Mouse (Mus musculus): Measurements from ENCODE around the gene Wdr17. TPM values are rescaled to one million over a fixed set of nuclear protein-coding genes. Genes with fewer than 3 reads are reported as not detected.

Gene Wdr17
- polyA plus RNA-seq, 1 experiment from 2014 or later: 2.4 TPM

DNA sequence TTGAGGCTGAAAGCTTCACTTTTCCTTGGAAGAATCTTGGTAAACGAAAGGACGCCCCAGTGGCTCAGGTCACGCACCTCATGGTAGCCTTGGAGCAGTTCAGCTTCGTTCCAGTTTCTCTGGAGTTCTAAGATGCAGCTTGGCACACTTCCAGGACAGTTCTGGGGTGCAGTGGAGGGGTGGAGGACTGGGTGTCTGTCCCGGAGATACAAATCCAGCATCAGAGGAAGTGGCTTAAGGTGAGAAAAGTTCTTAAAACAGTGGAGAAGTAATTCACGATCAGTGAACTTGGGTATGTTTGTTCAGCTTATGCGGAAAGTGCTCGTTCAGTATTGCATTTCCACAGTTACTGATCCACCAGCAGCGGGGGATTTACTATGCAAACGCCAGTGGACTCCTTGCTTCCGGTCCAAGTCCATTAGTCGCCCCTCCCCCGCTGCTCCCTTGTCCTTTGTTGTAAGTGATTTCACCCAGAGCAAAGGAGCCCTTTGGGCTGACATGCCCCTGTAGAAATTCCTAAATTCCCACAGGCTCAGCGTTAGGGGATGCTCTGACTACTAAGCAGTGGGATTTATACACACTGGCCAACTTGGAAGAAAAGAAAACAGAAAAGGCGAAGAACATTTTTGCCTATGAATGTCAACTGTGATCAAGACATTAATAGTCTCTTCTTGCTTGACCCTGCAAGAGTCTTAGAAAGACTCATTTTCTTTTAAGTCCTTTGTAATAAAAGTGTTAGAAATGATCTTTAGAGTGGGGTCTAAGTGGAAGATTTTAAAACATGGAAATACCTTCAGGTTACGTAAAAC, 106.6 kb downstream of the Wdr17 start:
- Histone ChIP-seq H3K9me3 (replicated peaks) (no peaks in the 10 kb centered on the region), H3K27ac (replicated peaks) (no peak overlapping the region), H3K4me3 (replicated peaks) (peak overlapping the region; percentile 39), H3K27me3 (peaks cover 4% of the 10 kb centered on the region; the same call in 1 of the 2 replicates), H3K9ac (no peak overlapping the region), H3K36me3 (no peaks in the 10 kb centered on the region), H3K4me2 (replicated peaks) (peak overlapping the region; percentile 65), H3K4me1 (peaks cover 13% of the 10 kb centered on the region)
- 0 out of 2 replicates have a peak, but pooled peaks have one; percentile 43 for ATAC-seq (ENCODE audit: insufficient number of reproducible peaks, low FRiP score, low TSS enrichment, low read depth)
- WGBS: 10% methylated on average over 16 of the region's 16 CpGs

GRCm38 (mm10) chr8:54779317-54780133, 107.5 kb downstream of the Wdr17 start:
- WGBS: under 1% methylated on average over 23 of the region's 23 CpGs
- peaks cover 13% of the 10 kb centered on the region for H3K4me1 ChIP-seq
- peak; percentile 47; the same call in 1 of the 2 replicates for ATAC-seq (ENCODE audit: insufficient number of reproducible peaks, low FRiP score, low TSS enrichment, low read depth)
- H3K27me3 ChIP-seq: peaks cover 4% of the 10 kb centered on the region; the same call in 1 of the 2 replicates
- H3K4me3 ChIP-seq (replicated peaks): peak overlapping the region; percentile 39
- H3K9ac ChIP-seq: no peak overlapping the region
- no peaks in the 10 kb centered on the region for H3K9me3 ChIP-seq (replicated peaks)
- peak overlapping the region; percentile 65 for H3K4me2 ChIP-seq (replicated peaks)
- no peaks in the 10 kb centered on the region for H3K36me3 ChIP-seq
- no peak overlapping the region; the same call in 1 of the 2 replicates for H3K27ac ChIP-seq (replicated peaks)

DNA sequence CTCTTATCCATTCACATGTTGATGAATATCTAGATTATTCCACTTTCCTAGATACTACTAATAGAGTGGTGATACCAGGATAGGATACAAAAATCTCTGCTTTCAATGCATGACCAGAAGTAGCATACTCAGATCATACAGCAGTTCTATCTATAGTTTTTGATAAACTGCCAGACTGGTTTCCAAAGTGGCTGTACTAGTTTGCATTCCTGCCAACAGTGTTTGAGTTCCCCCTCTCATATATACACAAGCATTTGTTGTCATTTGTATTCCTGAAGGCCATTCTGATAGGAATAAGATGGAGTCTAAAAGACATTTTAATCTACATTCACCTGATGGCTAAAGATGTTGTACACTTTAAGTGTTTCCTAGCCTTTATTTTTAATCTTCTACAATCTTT, 110.0 kb downstream of the Wdr17 start:
- Histone ChIP-seq H3K4me3 (replicated peaks) (no peak overlapping the region), H3K27me3 (peaks cover 4% of the 10 kb centered on the region; the same call in 1 of the 2 replicates), H3K9me3 (replicated peaks) (no peaks in the 10 kb centered on the region), H3K27ac (replicated peaks) (no peak overlapping the region), H3K9ac (no peak overlapping the region), H3K4me2 (replicated peaks) (no peak overlapping the region), H3K4me1 (peaks cover 13% of the 10 kb centered on the region), H3K36me3 (no peaks in the 10 kb centered on the region)
- ATAC-seq (ENCODE audit: insufficient number of reproducible peaks, low FRiP score, low TSS enrichment, low read depth): no peak

GRCm38 (mm10) chr8:54776241-54776640, 110.7 kb downstream of the Wdr17 start:
- no peak for ATAC-seq (ENCODE audit: insufficient number of reproducible peaks, low FRiP score, low TSS enrichment, low read depth)
- Histone ChIP-seq H3K27me3 (peaks cover 4% of the 10 kb centered on the region; the same call in 1 of the 2 replicates), H3K4me1 (peaks cover 13% of the 10 kb centered on the region), H3K9ac (no peak overlapping the region), H3K4me2 (replicated peaks) (no peak overlapping the region), H3K4me3 (replicated peaks) (no peak overlapping the region), H3K36me3 (no peaks in the 10 kb centered on the region), H3K9me3 (replicated peaks) (no peaks in the 10 kb centered on the region), H3K27ac (replicated peaks) (no peak overlapping the region)

GRCm38 (mm10) chr8:54757646-54758045, 129.3 kb downstream of the Wdr17 start:
- Histone ChIP-seq H3K36me3 (no peaks in the 10 kb centered on the region), H3K27me3 (no peaks in the 10 kb centered on the region), H3K9ac (no peak overlapping the region), H3K4me2 (replicated peaks) (no peak overlapping the region), H3K9me3 (replicated peaks) (no peaks in the 10 kb centered on the region), H3K27ac (replicated peaks) (no peak overlapping the region), H3K4me1 (no peaks in the 10 kb centered on the region), H3K4me3 (replicated peaks) (no peak overlapping the region)
- WGBS: 40% methylated on average over 1 of the region's 1 CpGs
- ATAC-seq (ENCODE audit: insufficient number of reproducible peaks, low FRiP score, low TSS enrichment, low read depth): no peak

GRCm38 (mm10) chr8:54736660-54737312, 150.2 kb downstream of the Wdr17 start:
- no peaks in the 10 kb centered on the region for H3K27me3 ChIP-seq

DNA sequence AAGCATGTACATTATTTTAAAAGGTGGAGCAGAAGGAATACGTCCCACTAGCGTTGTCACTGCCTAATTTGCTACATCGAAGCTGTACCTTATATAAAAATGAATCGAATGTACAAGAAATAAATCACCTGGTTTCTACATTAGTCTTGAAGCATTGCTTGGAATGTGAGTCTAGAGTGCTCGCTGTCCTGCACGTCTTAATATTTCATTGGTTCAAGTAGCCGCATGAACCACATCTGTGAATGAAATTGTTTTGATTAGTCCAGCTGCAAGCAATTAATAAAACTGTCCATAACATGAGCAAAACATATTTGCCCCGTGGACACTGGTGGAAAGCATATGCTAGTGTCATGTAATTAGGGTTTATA, 162.3 kb downstream of the Wdr17 start:
- Histone ChIP-seq H3K36me3 (no peaks in the 10 kb centered on the region), H3K4me3 (replicated peaks) (peak overlapping the region; percentile 39), H3K9ac (no peak overlapping the region), H3K27ac (replicated peaks) (no peak overlapping the region), H3K9me3 (replicated peaks) (no peaks in the 10 kb centered on the region), H3K4me2 (replicated peaks) (peak overlapping the region; percentile 76), H3K27me3 (no peaks in the 10 kb centered on the region), H3K4me1 (peaks cover 8% of the 10 kb centered on the region; the same call in 1 of the 2 replicates)
- WGBS: 16% methylated on average over 8 of the region's 8 CpGs
- 0 out of 2 replicates have a peak, but pooled peaks have one; percentile 6 for ATAC-seq (ENCODE audit: insufficient number of reproducible peaks, low FRiP score, low TSS enrichment, low read depth)

More at GRCm38 (mm10) chr8:54736660-54737312, 150.2 kb downstream of the Wdr17 start:
- H3K4me2 ChIP-seq (replicated peaks): no peak overlapping the region
- H3K9me3 ChIP-seq (replicated peaks): no peaks in the 10 kb centered on the region
- H3K4me1 ChIP-seq: no peaks in the 10 kb centered on the region
- no peaks in the 10 kb centered on the region for H3K36me3 ChIP-seq
- H3K9ac ChIP-seq: no peak overlapping the region
- no peak for ATAC-seq (ENCODE audit: insufficient number of reproducible peaks, low FRiP score, low TSS enrichment, low read depth)
- H3K4me3 ChIP-seq (replicated peaks): no peak overlapping the region
- no peak overlapping the region for H3K27ac ChIP-seq (replicated peaks)
- WGBS: 55% methylated on average over 5 of the region's 5 CpGs

DNA sequence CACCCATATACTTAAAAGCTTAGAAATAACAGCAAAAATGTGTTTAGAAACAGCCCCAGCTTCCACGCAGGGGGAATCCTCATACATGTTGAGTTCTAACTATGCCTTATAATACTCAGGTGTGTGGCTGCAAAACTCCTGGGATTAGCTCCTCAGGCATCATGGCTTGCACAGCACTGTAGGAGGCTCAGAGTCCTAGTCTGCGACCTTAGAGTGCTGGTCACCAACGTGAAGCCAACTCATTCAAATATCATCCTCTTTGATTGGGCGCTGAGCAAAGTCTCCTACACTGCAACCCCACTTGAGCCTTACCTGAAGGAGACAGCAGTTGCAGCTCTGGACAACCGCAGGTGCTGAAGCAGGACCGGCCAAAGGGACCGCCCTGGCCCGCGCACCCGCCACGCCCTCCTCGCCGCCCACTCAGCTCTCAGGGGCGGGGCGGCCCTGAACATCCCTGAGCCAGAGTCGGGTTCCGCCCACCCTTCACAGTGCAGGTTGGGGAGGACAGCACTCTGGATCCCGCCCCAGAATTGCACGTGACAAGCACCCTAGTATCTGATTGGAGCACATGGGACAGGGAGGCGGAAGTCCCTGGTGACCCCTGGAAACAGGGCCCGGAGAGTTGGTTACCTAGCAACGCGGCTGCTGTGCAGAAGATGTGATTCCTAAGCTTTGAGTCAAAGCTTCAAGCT, 162.9 kb downstream of the Wdr17 start:
- Histone ChIP-seq H3K36me3 (no peaks in the 10 kb centered on the region), H3K4me3 (replicated peaks) (peak overlapping the region; percentile 39), H3K27me3 (no peaks in the 10 kb centered on the region), H3K4me1 (peaks cover 8% of the 10 kb centered on the region; the same call in 1 of the 2 replicates), H3K9ac (no peak overlapping the region), H3K4me2 (replicated peaks) (peak overlapping the region; percentile 76), H3K9me3 (replicated peaks) (no peaks in the 10 kb centered on the region), H3K27ac (replicated peaks) (no peak overlapping the region)
- WGBS: 1% methylated on average over 23 of the region's 23 CpGs
- peak; percentile 100 for ATAC-seq (ENCODE audit: insufficient number of reproducible peaks, low FRiP score, low TSS enrichment, low read depth)

- H3K36me3 ChIP-seq: no peaks in the 10 kb centered on the region
- no peak overlapping the region for H3K9ac ChIP-seq
- H3K4me1 ChIP-seq: no peaks in the 10 kb centered on the region
- no peak overlapping the region for H3K4me3 ChIP-seq (replicated peaks)
- H3K27me3 ChIP-seq: no peaks in the 10 kb centered on the region
- 67% methylated on average over 4 of the region's 4 CpGs for WGBS
- H3K27ac ChIP-seq (replicated peaks): no peak overlapping the region
- no peak for ATAC-seq (ENCODE audit: insufficient number of reproducible peaks, low FRiP score, low TSS enrichment, low read depth)
- no peaks in the 10 kb centered on the region for H3K9me3 ChIP-seq (replicated peaks)
- H3K4me2 ChIP-seq (replicated peaks): no peak overlapping the region
These were observed 168.5 kb downstream of the Wdr17 start for GRCm38 (mm10) chr8:54718515-54718914.

DNA sequence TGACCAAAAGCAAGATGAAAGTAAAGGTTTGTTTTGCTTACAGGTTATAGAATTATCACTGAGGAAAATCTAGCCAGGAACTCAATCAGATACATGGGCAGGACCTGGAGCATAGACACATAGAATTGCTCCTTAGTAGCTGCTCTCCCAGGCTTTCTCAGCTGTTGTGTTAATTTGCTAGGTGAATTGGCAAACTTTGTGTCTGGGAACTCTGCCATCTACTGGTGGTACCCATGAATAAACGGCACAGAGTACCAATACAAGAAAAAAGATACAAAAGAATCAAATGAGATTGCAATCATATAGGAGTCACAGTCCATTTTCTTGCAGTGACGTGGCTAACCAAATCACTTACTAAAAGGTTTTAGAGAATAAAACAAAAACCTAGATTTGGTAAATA, 181.2 kb downstream of the Wdr17 start:
- Histone ChIP-seq H3K4me2 (replicated peaks) (no peak overlapping the region), H3K9ac (no peak overlapping the region), H3K27me3 (no peaks in the 10 kb centered on the region), H3K4me1 (no peaks in the 10 kb centered on the region), H3K4me3 (replicated peaks) (no peak overlapping the region), H3K36me3 (no peaks in the 10 kb centered on the region), H3K27ac (replicated peaks) (no peak overlapping the region), H3K9me3 (replicated peaks) (no peaks in the 10 kb centered on the region)
- 53% methylated on average over 2 of the region's 2 CpGs for whole genome bisulfite sequencing
- no peak for ATAC-seq (ENCODE audit: insufficient number of reproducible peaks, low FRiP score, low TSS enrichment, low read depth)
